Mouse (Mus musculus): ENCODE measurements at regions not wholly inside any gene's neighbourhood (a gene's known extent, or its start where the extent isn't known, plus 50 kb on each side); places are given as distances from the start of the nearest gene placed in this dataset.

DNA sequence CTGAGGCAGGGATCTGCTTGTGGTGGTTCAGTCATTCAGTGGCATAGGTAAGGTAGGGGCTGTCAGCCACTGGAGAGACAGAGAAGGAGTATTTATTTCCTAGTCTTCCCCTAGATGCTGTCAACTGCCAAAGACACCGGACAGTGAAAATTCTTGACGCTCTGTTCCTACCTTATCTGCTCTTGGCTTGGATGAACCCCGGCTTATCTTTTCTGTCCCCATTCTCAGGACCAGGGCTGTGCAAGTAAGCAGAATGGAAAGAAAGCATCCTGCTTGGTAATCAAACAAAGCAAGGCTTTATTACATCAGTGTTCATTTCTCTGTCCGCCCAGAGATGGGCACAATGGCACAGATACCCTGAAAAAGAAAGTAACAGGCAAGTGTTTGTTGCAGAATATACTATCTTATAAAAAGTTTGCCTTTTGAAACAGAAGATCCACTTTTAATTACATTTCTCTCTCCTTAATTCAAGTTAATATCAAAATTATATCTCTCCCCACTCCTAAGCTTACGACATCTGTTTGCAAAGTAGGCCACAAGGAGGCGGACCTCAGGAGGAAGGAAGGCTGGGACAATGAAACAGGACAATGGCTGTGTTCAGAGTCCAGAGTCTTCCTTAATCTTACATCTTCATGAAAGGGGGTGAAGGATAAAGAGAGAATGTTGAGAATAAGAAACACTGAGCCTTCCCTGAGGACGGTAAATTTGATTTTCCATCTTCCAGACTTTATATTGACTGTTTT, 316.8 kb upstream of the Ubash3b start:
- Histone ChIP-seq H3K4me3 (ENCODE audit: insufficient read depth, low read length) (no peak overlapping the region), H3K4me1 (ENCODE audit: control insufficient read depth, insufficient read depth, low read length) (peaks cover 26% of the 10 kb centered on the region), H3K27ac (ENCODE audit: insufficient read depth, low read length) (peak overlapping the region; percentile 98)
- TF ChIP-seq CTCF (IDR thresholded peaks at IDR 0.05; ENCODE audit: borderline replicate concordance, insufficient read depth, low read length) (no peak), POLR2A (IDR thresholded peaks at IDR 0.05; ENCODE audit: low read depth, low read length) (no peak)

DNA sequence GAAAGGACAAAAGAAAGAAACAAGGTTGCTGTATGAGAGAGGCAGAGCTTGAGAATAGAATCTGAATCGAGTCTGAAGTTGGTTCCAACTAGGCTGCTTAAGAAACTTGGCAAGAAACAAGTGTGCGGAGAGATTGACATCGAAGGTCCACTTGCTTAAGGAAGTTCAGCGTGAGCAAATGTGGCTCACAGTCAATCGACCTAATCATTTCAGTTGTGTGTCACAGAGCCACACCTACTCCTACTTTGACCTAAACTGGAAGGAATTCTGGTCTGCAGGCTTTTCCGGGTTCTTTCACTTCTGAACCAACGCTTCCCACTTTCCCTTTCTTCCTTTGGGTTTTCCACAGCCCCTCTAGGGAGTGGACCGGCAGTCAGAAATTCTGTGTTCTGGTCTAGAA, 313.8 kb upstream of the Ubash3b start:
- Histone ChIP-seq H3K4me3 (ENCODE audit: insufficient read depth, low read length) (peak overlapping the region; percentile 26), H3K27ac (ENCODE audit: insufficient read depth, low read length) (peak overlapping the region; percentile 99), H3K4me1 (ENCODE audit: control insufficient read depth, insufficient read depth, low read length) (peaks cover 15% of the 10 kb centered on the region)
- no peak for TF ChIP-seq CTCF (IDR thresholded peaks at IDR 0.05; ENCODE audit: borderline replicate concordance, insufficient read depth, low read length)
- TF ChIP-seq POLR2A (IDR thresholded peaks at IDR 0.05; ENCODE audit: low read depth, low read length): peak; percentile 61

DNA sequence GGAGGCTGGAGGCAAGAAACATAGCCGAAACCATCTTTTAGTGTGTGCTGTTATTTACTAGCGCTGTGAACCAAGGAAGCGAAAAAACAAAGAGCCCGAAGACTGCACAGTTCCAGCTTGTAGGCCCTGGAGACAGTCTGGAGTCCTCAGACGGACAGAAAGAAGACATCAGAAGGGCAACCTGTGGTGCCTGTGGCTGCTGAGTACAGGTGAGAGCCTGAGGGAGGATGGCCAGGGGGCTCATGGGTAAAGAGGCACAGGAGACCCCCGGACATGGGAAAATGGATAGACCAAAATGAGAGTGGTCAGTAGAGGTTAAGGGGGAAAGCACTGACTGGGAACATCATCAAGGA, 313.4 kb upstream of the Ubash3b start:
- TF ChIP-seq POLR2A (IDR thresholded peaks at IDR 0.05; ENCODE audit: low read depth, low read length) (no peak), CTCF (IDR thresholded peaks at IDR 0.05; ENCODE audit: borderline replicate concordance, insufficient read depth, low read length) (no peak)
- H3K4me3 ChIP-seq (ENCODE audit: insufficient read depth, low read length): peak overlapping the region; percentile 26
- H3K4me1 ChIP-seq (ENCODE audit: control insufficient read depth, insufficient read depth, low read length): peaks cover 15% of the 10 kb centered on the region
- H3K27ac ChIP-seq (ENCODE audit: insufficient read depth, low read length): peak overlapping the region; percentile 99

DNA sequence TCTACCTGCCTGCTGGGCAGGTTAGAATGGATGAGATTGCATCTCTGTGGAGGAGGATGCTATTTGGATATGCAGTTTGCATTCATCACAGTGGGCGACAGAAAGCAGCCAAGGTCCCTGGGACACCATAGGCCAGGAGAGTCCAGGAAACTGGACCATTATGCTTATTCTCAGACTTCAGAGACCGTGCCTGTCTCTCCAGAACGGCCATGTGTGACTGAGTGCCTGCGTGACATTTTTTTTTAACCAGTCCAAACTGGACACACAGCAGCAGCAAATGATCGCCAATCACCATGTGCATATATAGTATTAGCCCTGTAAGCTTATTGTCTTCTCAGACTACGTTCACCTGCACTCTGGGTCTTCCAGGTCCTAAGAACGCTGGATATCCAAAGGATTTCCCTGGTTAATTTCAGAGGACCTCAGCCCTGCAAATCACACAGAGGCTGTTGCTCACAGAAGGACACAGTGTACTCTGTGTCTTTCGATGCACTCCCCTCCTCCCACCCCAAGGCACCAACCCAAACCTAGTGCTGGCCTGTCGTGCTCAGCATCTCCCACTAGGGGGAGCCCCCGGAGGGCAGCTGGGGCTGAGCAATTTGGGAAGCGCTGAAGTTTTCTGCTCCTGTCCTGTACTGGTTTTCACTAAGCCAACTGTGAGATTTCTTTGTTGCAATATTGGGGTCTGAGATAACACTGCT, 312.9 kb upstream of the Ubash3b start:
- peak overlapping the region; percentile 26 for H3K4me3 ChIP-seq (ENCODE audit: insufficient read depth, low read length)
- TF ChIP-seq CTCF (IDR thresholded peaks at IDR 0.05; ENCODE audit: borderline replicate concordance, insufficient read depth, low read length): peak; percentile 76
- TF ChIP-seq POLR2A (IDR thresholded peaks at IDR 0.05; ENCODE audit: low read depth, low read length): no peak; the same call in 1 of the 2 replicates
- H3K27ac ChIP-seq (ENCODE audit: insufficient read depth, low read length): peak overlapping the region; percentile 99
- peaks cover 13% of the 10 kb centered on the region for H3K4me1 ChIP-seq (ENCODE audit: control insufficient read depth, insufficient read depth, low read length)

DNA sequence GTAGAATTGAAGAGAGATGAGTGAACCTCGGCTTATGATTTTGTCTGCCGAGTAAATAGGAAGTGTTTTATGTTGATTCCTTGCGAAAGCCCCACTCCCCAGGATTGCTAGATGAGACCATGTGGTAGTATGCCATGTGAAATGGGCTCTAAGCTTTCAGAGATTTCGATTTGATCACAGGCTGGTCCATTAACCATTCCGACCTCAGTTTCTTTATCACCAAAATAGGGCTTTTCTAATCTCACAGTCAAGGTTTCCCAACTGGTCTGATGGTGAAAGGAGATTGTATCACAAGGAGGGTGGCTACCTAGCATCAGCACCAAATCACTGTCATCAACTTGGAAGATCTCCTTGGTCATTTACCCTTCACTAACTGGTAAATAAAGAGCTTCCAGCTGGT, 312.0 kb upstream of the Ubash3b start:
- TF ChIP-seq POLR2A (IDR thresholded peaks at IDR 0.05; ENCODE audit: low read depth, low read length): no peak
- TF ChIP-seq CTCF (IDR thresholded peaks at IDR 0.05; ENCODE audit: borderline replicate concordance, insufficient read depth, low read length): no peak
- Histone ChIP-seq H3K4me1 (ENCODE audit: control insufficient read depth, insufficient read depth, low read length) (peaks cover 17% of the 10 kb centered on the region), H3K4me3 (ENCODE audit: insufficient read depth, low read length) (no peak overlapping the region), H3K27ac (ENCODE audit: insufficient read depth, low read length) (no peak overlapping the region)

DNA sequence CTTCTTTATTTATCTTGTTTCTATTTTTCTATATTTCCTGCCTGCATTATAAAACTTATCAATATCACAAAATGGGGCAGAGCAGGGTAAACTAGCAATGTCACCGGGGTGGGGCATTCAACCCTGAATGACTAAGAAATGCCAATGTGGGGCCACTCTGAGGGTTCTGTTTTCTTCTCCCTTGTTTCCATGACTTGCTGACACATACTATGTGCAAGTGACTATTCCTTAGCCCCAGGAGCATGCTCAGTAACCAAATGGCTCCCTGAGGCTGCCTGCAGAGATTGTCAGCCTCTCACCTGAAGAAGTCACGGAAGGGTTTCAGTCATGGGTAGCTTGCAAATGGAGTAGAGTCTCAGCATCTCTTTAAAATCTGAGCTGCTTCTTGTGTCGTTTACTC, 309.8 kb upstream of the Ubash3b start:
- H3K4me3 ChIP-seq (ENCODE audit: insufficient read depth, low read length): no peak overlapping the region
- H3K27ac ChIP-seq (ENCODE audit: insufficient read depth, low read length): peak overlapping the region; percentile 95
- H3K4me1 ChIP-seq (ENCODE audit: control insufficient read depth, insufficient read depth, low read length): peaks cover 14% of the 10 kb centered on the region
- TF ChIP-seq POLR2A (IDR thresholded peaks at IDR 0.05; ENCODE audit: low read depth, low read length) (no peak), CTCF (IDR thresholded peaks at IDR 0.05; ENCODE audit: borderline replicate concordance, insufficient read depth, low read length) (no peak)

DNA sequence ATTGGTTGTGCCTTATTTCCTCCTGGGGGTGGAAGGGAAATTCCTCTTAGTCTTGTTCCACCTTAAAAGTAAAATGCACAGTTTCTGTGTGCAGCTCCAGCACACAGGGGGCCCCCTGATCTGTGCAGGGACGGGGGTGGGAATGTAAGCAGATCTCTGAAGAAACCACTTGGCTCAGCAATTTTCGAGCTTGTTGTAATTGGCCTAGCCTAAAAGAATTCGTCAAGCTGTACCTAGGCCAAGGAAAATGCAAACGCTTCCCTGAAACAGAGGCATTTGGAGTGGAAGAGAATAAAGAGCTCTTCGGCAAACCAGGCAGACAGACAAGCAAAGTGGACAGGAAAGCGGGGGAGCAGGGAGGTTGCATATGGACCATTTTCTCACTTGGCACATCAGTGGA, 308.5 kb upstream of the Ubash3b start:
- Histone ChIP-seq H3K27ac (ENCODE audit: insufficient read depth, low read length) (peak overlapping the region; percentile 95), H3K4me3 (ENCODE audit: insufficient read depth, low read length) (no peak overlapping the region), H3K4me1 (ENCODE audit: control insufficient read depth, insufficient read depth, low read length) (peaks cover 10% of the 10 kb centered on the region)
- TF ChIP-seq POLR2A (IDR thresholded peaks at IDR 0.05; ENCODE audit: low read depth, low read length): peak; percentile 31; the same call in 1 of the 2 replicates
- no peak for TF ChIP-seq CTCF (IDR thresholded peaks at IDR 0.05; ENCODE audit: borderline replicate concordance, insufficient read depth, low read length)

DNA sequence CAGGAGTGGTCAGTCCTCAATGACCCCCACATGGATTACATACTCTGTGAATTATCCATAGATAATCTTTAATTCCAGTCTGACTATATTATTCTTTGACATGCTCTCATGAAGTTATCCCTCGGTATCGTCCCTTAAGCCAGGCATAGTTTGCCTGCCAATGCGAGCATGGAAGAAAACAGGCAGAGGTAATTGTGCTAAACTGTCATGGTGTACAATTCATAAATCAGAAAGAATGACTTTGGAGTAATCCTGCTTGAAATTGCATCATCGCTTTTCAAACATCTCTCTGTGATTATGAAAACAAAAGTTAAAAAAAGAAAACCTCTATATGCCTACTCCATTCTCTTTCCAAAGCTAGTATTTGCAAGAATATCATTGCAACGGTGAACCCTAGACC, 307.9 kb upstream of the Ubash3b start:
- Histone ChIP-seq H3K4me3 (ENCODE audit: insufficient read depth, low read length) (no peak overlapping the region), H3K27ac (ENCODE audit: insufficient read depth, low read length) (peak overlapping the region; percentile 95), H3K4me1 (ENCODE audit: control insufficient read depth, insufficient read depth, low read length) (peaks cover 7% of the 10 kb centered on the region; the same call in 1 of the 2 replicates)
- no peak for TF ChIP-seq POLR2A (IDR thresholded peaks at IDR 0.05; ENCODE audit: low read depth, low read length)
- no peak for TF ChIP-seq CTCF (IDR thresholded peaks at IDR 0.05; ENCODE audit: borderline replicate concordance, insufficient read depth, low read length)

DNA sequence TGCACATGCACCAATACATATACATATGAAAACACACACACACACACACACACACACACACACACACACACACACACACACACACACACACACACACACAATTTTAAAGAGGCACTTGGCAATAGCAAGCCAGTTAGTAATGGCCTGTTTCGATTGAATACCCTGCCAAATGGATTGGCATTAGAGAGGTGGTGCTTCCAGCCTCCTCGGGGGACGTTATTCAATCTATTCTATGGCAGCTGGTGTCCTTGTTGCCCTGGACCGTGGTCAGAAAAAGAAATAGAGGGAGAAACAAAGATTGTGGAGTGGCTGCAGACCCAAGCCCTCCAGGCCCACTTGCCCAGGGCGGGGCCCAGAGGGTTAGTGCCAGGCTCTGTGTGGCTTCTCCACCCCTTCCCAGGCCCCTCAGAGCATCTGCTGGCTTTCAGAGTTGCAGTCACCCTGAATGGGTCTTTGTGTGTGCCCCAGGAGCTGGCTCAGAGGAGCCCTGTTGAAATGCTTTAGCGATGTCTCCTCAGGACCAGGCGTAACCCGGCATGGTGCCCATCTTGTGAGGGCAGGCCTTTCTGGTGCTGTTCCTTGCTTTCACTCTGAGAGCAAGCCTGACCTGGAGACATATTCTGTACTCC, 302.7 kb upstream of the Ubash3b start:
- Histone ChIP-seq H3K4me3 (ENCODE audit: insufficient read depth, low read length) (no peak overlapping the region), H3K4me1 (ENCODE audit: control insufficient read depth, insufficient read depth, low read length) (peaks cover 2% of the 10 kb centered on the region; the same call in 1 of the 2 replicates), H3K27ac (ENCODE audit: insufficient read depth, low read length) (no peak overlapping the region)
- no peak for TF ChIP-seq POLR2A (IDR thresholded peaks at IDR 0.05; ENCODE audit: low read depth, low read length)
- TF ChIP-seq CTCF (IDR thresholded peaks at IDR 0.05; ENCODE audit: borderline replicate concordance, insufficient read depth, low read length): no peak

DNA sequence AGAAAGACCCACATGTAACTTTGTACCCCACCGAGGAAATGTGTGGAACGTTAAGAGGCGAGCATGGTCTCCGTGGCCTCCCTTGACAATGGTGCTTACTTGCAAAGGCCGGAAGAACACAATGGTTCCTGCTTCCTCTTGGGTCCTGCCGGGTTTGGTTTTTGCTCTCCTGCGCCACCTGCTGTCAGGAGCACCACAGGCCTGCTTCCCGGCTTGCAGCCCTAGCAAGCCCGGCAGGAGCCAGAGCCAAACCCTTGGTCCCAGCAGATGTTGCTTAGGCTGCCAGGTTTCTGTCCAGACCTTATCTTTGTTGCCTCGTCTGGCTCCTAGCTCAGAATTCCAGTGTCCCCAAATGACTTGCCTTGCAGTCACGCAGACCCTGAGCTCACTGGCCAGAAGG, 300.2 kb upstream of the Ubash3b start:
- Histone ChIP-seq H3K4me3 (ENCODE audit: insufficient read depth, low read length) (no peak overlapping the region), H3K27ac (ENCODE audit: insufficient read depth, low read length) (peak overlapping the region; percentile 66), H3K4me1 (ENCODE audit: control insufficient read depth, insufficient read depth, low read length) (no peaks in the 10 kb centered on the region)
- peak; percentile 84 for TF ChIP-seq CTCF (IDR thresholded peaks at IDR 0.05; ENCODE audit: borderline replicate concordance, insufficient read depth, low read length)
- TF ChIP-seq POLR2A (IDR thresholded peaks at IDR 0.05; ENCODE audit: low read depth, low read length): no peak
